Mouse (Mus musculus) ES-Bruce4 (cell line): Measurements from ENCODE around the gene Igfbp3.

Experiments used
- CTCF ChIP-seq: IDR thresholded peaks from one replicate; pipeline ENCODE4 v1.8.1; 2011; ENCODE audit warnings: low read depth, low read length
- EP300 ChIP-seq: IDR thresholded peaks from 2 replicates; pipeline ENCODE4 v1.6.1; 2011; ENCODE audit warnings: low read depth, low read length; ENCODE audit not compliant: insufficient read depth

DNA sequence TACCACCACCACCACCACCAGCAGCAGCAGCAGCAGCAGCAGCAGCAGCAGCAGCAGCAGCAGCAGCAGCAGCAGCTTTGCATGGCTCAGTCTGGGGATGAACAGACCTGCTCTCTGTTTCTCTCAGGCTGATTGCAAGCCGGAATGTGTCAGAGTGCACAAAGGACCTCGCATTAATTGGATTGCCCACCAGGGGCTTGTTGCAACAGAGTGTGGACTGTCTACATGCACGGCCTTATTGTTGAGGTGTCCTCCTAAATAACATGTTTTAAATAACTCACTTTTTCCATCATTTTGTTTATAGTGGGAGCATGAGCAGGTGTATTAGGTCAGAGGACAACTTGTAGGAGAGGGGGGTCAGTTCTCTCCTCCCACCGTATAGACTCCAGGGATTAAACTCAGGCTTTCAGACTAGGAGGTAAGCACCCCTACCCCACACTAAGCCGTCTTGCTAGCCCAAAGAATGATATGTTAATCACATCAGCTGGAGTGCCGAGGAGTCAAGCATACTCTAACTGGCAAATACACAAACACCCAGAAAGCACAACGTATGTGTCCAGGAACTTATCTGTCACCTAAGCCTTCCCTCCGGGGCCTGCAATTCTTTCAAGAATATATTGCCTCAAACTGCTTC lies 31.2 kb downstream of the Igfbp3 start:
- TF ChIP-seq CTCF, result no peak
- no peak for TF ChIP-seq EP300
